Mouse (Mus musculus): ENCODE results near the gene Vmn2r67.
"Not testable (repeated sequence)": the region's sequence is repeated elsewhere in the genome, so short reads cannot be mapped to it uniquely, and the experiment has no call there.

The Vmn2r67 gene

DNA sequence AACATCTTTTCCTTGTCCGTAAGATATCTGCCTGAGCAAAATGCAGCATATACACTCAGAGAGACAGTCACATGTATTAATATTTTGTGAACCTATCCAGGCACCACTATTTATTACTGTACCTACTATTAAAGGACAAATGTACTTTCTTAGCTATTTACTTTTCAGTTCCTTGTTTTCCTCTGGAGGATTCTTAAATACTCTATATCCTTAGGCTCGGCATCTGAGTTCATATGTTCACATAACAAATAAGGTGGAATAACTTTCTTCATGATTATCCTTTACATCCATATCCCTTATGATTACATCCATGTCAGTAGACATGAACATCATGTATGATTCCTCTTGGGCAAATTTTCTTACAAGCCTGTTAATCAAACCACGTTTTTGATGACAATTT, at the start of gene Vmn2r67:
Gene Vmn2r67, minus strand, starts transcription at position 101 of the 400 bp plus-strand sequence.
- DNase-seq (ENCODE audit: extremely low read depth, insufficient read length, low spot score) = no peak

DNA sequence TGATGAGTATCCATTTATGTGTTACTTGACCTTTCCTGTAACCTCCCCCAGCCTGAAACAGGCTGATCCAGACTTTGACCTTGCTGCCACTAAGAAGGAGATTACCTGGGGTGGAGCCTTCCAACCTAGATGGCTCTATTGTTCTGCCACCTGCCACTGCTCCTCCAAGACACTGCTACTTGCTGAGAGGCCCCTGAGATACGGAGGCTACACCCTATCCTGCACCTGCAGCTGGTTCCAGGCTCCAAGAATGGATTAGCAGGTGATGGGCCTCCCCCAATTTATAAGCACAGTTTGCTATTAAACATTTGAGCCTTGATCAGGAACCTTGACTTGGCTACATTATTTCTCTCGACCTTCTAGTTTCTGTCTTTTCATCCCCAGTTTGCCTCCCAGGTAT, 51.3 kb downstream of the Vmn2r67 start:
- not testable (repeated sequence) for DNase-seq (ENCODE audit: extremely low read depth, insufficient read length, low spot score)
